Mouse (Mus musculus): Measurements from ENCODE around the gene Gm20517. TPM values are rescaled to one million over a fixed set of nuclear protein-coding genes. Genes with fewer than 3 reads are reported as not detected.
"Not testable (repeated sequence)": the region's sequence is repeated elsewhere in the genome, so short reads cannot be mapped to it uniquely, and the experiment has no call there.

Gene Gm20517
- polyA plus RNA-seq, 1 experiment from 2014 or later: 2.5 TPM

DNA sequence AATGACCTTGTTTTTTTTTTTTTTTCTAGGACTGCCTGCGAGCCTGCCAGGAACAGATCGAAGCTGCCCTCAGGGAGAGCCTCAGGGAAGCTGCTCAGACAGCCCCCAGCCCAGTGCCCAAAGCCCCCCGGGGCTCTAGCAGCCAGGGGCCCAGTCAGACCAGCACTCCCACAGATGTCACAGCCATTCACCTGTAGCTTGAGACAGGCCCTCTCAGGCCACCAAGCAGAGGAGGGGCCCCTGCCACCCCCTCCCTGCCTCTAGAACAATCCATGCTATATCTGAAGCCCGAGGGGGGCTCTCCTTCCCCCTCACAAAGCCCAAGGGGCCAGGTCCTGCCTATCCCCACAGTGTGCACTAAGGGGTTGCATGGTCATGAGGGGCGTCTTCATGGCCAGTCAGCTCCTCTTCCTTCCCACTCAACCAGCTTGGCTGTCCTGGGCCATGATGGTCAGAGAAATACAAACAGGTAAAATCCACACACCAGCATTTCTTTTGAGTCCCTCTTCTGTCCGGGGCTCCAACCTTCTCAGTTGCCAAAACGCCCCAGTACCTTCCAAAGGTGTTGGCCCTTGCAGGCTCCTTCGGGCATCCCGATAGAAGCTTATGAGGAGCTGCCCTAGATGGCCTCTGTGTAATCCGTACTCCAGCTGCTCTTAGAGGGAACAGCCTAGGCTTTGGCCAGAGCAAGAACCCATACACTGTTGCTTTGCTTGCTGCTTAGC is 12.6 kb upstream of the Gm20517 start:
- Histone ChIP-seq H3K4me1 (peaks cover 38% of the 10 kb centered on the region), H3K36me3 (peaks cover 40% of the 10 kb centered on the region)
- H3K4me3 ChIP-seq; H3K9ac ChIP-seq; H3K27ac ChIP-seq; H3K9me3 ChIP-seq (replicated peaks); H3K4me2 ChIP-seq (replicated peaks); ATAC-seq (ENCODE audit: low FRiP score); H3K27me3 ChIP-seq: not testable (repeated sequence)
- 81% methylated on average over 10 of the region's 10 CpGs for WGBS

DNA sequence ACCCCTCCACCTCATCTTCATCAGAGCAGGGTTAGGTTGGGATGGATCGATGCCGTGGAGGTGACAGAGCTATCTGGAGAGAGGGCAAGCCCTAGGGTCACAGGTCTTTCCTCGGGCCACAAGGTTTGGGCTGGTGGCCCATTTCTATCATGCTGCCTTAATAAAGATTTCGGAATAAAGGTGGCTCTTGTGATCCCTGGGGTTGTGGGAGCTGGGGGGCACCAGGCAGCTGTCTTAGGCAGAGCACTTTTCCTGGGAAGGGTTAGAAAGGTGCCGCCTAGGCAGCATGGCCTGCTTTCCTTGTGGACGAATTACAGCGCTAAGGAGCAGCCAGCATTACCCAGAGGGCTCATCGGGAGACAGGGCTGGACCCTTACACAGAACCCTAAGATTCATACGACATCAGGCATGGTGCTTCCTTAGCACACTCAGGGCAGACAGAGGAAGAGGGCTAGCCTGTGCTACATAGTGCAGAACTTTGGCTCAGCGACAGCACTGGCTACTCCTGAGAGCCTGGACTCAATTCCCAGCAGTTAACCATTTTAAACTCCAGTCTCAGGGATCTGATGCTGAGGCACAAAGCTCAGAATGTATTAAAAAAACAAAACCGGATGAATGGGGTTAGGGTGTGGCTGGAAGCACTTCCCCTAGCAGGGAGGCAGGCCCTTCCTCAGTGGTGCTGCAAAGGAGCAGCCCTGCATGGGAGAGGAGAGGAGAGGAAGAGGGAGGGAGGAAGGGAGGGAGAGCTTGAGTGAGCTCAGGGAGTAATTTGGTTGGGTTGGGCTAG is 11.7 kb upstream of the Gm20517 start:
- WGBS: 76% methylated on average over 11 of the region's 11 CpGs
- Histone ChIP-seq H3K4me1 (peaks cover 32% of the 10 kb centered on the region), H3K36me3 (peaks cover 50% of the 10 kb centered on the region), H3K27ac (0 out of 2 replicates have a peak overlapping the region, but pooled peaks have one; percentile 2), H3K9ac (no peak overlapping the region), H3K9me3 (replicated peaks) (no peaks in the 10 kb centered on the region), H3K4me2 (replicated peaks) (no peak overlapping the region), H3K4me3 (no peak overlapping the region), H3K27me3 (no peaks in the 10 kb centered on the region)
- ATAC-seq (ENCODE audit: low FRiP score): no peak

DNA sequence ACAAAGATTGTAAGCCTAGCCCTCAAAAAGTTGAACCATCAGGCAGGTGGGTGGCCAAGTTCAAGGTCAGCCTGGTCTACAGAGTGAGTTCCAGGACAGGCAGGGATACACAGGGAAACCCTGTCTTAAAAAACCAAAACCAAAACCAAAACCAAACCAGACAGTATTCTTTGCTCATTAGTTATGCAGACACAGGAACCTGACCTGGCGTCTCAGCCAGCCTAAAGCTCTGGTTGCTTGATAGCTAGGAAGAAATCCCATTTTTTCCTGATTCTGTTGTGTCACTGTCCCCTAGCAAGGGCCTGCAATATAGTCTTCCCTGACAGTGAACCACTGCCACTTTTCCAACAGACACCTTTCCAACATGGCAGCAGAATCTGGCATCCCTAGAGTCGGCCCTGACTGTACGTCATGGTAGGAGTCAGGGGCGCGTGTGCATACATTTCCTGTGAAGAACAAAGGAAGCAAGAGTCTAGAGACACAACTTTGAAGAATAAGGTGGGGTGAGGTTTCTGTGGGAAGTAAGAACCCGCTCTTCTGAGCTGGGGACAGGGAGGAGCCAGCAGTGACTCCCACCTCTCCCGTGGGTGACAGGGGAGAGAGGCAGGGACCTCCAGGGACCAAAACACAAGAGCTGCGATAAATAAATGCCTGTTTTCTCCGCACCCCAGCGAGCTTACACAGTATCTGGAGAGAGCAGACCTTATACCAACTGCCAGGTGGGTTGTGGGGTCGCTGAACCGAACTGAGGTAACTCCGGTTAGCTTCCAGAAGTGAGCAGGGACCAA is 10.6 kb upstream of the Gm20517 start:
- 92% methylated on average over 13 of the region's 13 CpGs for WGBS
- Histone ChIP-seq H3K27me3 (no peaks in the 10 kb centered on the region), H3K4me1 (peaks cover 21% of the 10 kb centered on the region), H3K9ac (no peak overlapping the region), H3K4me3 (no peak overlapping the region), H3K36me3 (peaks cover 61% of the 10 kb centered on the region), H3K4me2 (replicated peaks) (no peak overlapping the region), H3K27ac (no peak overlapping the region), H3K9me3 (replicated peaks) (no peaks in the 10 kb centered on the region)
- no peak for ATAC-seq (ENCODE audit: low FRiP score)

DNA sequence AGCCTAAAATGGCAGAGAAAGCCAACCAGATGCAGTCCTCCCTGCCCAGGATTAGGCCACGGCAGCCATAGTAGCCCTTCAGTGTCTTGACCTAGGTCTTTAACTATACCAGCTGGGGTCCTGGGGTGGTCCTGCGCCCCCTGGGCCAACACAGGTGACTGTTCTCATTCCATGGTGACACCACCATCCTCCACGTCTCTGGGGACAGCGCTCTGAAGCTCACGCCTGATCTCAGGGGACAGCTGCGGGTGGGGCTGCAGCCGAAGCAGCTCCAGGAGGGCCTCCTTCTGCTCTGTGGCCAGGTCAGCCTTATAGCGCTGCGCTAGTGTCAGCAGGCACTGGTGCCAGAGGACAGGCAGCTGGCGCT is 10.0 kb upstream of the Gm20517 start:
- no peak overlapping the region for H3K4me2 ChIP-seq (replicated peaks)
- H3K36me3 ChIP-seq: peaks cover 65% of the 10 kb centered on the region
- H3K9ac ChIP-seq: no peak overlapping the region
- no peak for ATAC-seq (ENCODE audit: low FRiP score)
- no peaks in the 10 kb centered on the region for H3K27me3 ChIP-seq
- H3K4me3 ChIP-seq: no peak overlapping the region
- H3K27ac ChIP-seq: no peak overlapping the region
- H3K4me1 ChIP-seq: peaks cover 16% of the 10 kb centered on the region
- 90% methylated on average over 10 of the region's 10 CpGs for WGBS
- H3K9me3 ChIP-seq (replicated peaks): no peaks in the 10 kb centered on the region

DNA sequence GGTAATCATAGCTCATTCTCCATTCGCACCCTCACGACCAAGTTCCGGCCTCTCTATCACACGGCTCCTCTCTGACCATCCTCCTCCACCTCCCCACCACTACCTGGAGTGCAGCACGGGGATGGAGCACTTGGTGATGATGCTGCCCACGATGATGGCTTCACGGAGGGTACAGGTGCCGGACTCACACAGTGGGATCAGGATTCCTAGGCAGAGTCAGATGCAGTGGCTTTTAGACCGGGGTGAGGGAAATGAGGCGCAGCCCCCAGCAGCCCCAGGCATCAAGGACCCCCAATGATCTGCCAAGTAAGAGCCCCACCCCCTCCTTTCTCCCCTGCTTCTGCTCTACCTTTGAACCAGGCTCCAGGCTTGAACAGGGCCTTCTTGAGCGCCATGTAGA is 9.1 kb upstream of the Gm20517 start:
- 95% methylated on average over 11 of the region's 11 CpGs for WGBS
- no peak for ATAC-seq (ENCODE audit: low FRiP score)

DNA sequence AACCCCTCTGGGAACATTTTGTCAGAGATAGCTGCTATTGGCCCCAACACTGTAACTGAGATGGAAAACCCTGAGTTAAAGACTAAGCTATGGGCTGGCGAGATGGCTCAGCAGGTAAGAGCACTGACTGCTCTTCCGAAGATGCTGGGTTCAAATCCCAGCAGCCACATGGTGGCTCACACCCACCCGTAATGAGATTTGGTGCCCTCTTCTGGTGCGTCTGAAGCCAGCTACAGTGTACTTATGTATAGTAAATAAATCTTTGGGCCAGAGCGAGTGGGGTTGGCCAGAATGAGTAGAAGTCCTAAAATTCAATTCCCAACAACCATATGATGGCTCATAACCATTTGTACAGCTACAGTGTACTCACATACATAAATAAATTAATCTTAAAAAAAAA is 5.2 kb upstream of the Gm20517 start:
- WGBS: 77% methylated on average over 5 of the region's 5 CpGs
- Histone ChIP-seq H3K9ac (no peak overlapping the region), H3K4me3 (no peak overlapping the region), H3K4me1 (peaks cover 15% of the 10 kb centered on the region), H3K27ac (no peak overlapping the region), H3K27me3 (no peaks in the 10 kb centered on the region), H3K4me2 (replicated peaks) (no peak overlapping the region), H3K36me3 (peaks cover 64% of the 10 kb centered on the region), H3K9me3 (replicated peaks) (no peaks in the 10 kb centered on the region)
- ATAC-seq (ENCODE audit: low FRiP score): no peak

More for the DNA sequence above, 9.1 kb upstream of the Gm20517 start:
- no peak overlapping the region for H3K9ac ChIP-seq
- H3K9me3 ChIP-seq (replicated peaks): no peaks in the 10 kb centered on the region
- H3K27ac ChIP-seq: no peak overlapping the region
- H3K36me3 ChIP-seq: peaks cover 73% of the 10 kb centered on the region
- peaks cover 6% of the 10 kb centered on the region for H3K4me1 ChIP-seq
- H3K27me3 ChIP-seq: no peaks in the 10 kb centered on the region
- no peak overlapping the region for H3K4me2 ChIP-seq (replicated peaks)
- no peak overlapping the region for H3K4me3 ChIP-seq

DNA sequence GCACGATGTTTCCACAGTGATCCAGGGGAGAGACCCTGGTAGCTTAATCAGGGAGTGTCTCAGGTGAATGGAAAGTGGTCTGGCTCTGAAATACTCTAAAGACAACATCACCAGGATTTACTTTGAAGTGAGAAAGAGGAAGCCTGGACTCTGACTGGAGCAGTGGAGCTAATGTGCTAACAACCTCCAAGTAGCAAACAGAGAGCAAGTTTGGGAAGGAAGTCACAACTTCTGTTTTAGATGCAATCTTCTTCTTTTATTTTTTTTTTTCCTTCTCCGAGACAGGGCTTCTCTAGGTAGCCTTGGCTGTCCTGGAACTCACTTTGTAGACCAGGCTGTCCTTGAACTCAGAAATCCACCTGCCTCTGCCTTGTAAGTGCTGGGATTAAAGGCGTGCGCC is 2.2 kb upstream of the Gm20517 start:
- ATAC-seq (ENCODE audit: low FRiP score): no peak
- H3K4me1 ChIP-seq: peaks cover 28% of the 10 kb centered on the region
- H3K9me3 ChIP-seq (replicated peaks): no peaks in the 10 kb centered on the region
- no peak overlapping the region for H3K4me2 ChIP-seq (replicated peaks)
- H3K27ac ChIP-seq: no peak overlapping the region
- H3K27me3 ChIP-seq: no peaks in the 10 kb centered on the region
- H3K9ac ChIP-seq: no peak overlapping the region
- WGBS: 97% methylated on average over 4 of the region's 4 CpGs
- H3K36me3 ChIP-seq: peaks cover 45% of the 10 kb centered on the region
- H3K4me3 ChIP-seq: no peak overlapping the region

DNA sequence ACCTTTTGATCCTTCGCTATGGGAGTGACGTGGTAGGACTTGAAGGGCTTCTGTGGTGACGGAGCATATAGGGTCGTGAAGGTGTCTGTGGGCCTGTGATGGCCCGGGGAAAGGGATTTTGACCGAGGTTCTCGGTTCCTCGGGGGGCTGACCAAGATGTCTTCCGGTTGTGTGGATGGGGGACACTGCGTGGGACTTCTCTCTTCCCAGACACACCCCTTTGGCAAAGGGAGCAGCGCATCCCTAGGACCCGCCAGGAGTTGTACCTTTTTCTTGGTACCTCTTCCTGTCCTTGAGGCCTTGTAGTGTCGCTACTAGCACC is 233 bp downstream of the Gm20517 start:
- H3K9ac ChIP-seq: peak overlapping the region; percentile 83
- H3K4me2 ChIP-seq (replicated peaks): peak overlapping the region; percentile 91
- H3K27me3 ChIP-seq: no peaks in the 10 kb centered on the region
- H3K4me1 ChIP-seq: peaks cover 28% of the 10 kb centered on the region
- peak overlapping the region; percentile 75 for H3K4me3 ChIP-seq
- H3K9me3 ChIP-seq (replicated peaks): no peaks in the 10 kb centered on the region
- no peak for ATAC-seq (ENCODE audit: low FRiP score)
- under 1% methylated on average over 13 of the region's 13 CpGs for WGBS
- peaks cover 33% of the 10 kb centered on the region for H3K36me3 ChIP-seq
- peak overlapping the region; percentile 53; the same call in 1 of the 2 replicates for H3K27ac ChIP-seq

DNA sequence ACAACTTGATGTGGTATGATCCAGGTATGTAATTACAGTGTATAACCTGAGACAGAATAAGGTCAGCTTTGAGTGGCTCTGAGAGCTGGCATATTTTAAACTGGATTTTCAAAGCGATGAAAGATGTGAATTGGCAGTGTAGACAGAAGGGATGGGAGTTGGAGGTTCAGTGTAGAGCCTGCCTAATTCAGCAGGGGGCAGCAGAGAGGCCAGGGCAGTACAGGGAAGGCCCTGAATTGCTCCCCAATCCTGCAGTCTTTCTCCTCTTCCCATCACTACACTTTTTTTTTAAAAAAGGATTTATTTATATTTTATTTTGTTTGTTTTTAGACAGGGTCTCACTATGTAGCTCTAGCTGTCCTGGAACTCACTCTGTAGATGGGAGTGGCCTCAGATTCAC is 2.6 kb downstream of the Gm20517 start:
- 97% methylated on average over 1 of the region's 1 CpGs for WGBS
- no peak overlapping the region for H3K4me2 ChIP-seq (replicated peaks)
- no peak for ATAC-seq (ENCODE audit: low FRiP score)
- peaks cover 25% of the 10 kb centered on the region for H3K4me1 ChIP-seq
- no peak overlapping the region for H3K27ac ChIP-seq
- no peak overlapping the region for H3K9ac ChIP-seq
- H3K9me3 ChIP-seq (replicated peaks): no peaks in the 10 kb centered on the region
- H3K36me3 ChIP-seq: peaks cover 32% of the 10 kb centered on the region
- no peaks in the 10 kb centered on the region for H3K27me3 ChIP-seq
- H3K4me3 ChIP-seq: no peak overlapping the region

DNA sequence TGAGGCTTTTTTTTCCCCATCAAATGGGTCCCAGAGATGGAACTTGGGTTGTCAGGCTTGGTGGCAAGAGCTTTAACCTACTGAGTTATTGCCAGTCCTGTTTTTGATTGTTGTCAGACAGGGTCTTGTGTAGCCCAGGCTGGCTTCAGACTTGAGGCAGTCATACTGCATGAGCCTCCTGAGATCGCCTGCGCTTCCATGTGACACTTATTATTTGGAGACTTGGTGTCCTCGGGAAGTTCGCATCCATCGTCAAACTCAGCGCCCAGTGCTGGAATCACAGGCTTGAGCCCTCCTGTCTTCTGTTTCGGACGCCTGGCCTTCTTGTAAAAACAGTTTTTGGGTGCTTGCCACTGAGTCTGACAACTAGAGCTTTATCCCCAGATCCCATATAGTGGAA is 4.7 kb downstream of the Gm20517 start:
- ATAC-seq (ENCODE audit: low FRiP score): no peak
- no peak overlapping the region for H3K27ac ChIP-seq
- H3K4me2 ChIP-seq (replicated peaks): no peak overlapping the region
- peaks cover 13% of the 10 kb centered on the region for H3K4me1 ChIP-seq
- peaks cover 41% of the 10 kb centered on the region for H3K36me3 ChIP-seq
- H3K9me3 ChIP-seq (replicated peaks): no peaks in the 10 kb centered on the region
- no peak overlapping the region for H3K4me3 ChIP-seq
- no peaks in the 10 kb centered on the region for H3K27me3 ChIP-seq
- no peak overlapping the region for H3K9ac ChIP-seq
- 91% methylated on average over 8 of the region's 8 CpGs for WGBS

DNA sequence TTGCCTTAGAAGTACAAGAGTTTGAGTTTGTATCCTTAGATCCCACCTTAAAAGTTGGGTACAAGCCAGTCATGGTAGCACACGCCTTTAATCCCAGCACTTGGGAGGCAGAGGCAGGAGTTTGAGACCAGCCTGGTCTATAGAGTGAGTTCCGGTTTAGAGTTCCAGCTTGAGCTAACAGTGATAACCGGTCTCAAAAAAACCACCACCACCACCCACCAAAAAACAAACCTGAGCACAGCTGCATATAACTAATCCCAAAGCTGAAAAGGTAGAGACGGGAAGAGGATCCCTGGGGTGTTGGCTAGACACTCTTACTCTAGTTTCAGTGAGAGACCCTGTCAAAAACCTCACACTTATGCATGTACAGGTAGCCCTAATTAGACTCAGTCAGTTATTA is 5.3 kb downstream of the Gm20517 start:
- H3K27ac ChIP-seq: no peak overlapping the region
- no peak overlapping the region for H3K9ac ChIP-seq
- ATAC-seq (ENCODE audit: low FRiP score): no peak
- 94% methylated on average over 4 of the region's 4 CpGs for WGBS
- no peak overlapping the region for H3K4me3 ChIP-seq
- H3K4me1 ChIP-seq: peaks cover 13% of the 10 kb centered on the region
- no peaks in the 10 kb centered on the region for H3K9me3 ChIP-seq (replicated peaks)
- no peaks in the 10 kb centered on the region for H3K27me3 ChIP-seq
- H3K36me3 ChIP-seq: peaks cover 46% of the 10 kb centered on the region
- H3K4me2 ChIP-seq (replicated peaks): no peak overlapping the region

DNA sequence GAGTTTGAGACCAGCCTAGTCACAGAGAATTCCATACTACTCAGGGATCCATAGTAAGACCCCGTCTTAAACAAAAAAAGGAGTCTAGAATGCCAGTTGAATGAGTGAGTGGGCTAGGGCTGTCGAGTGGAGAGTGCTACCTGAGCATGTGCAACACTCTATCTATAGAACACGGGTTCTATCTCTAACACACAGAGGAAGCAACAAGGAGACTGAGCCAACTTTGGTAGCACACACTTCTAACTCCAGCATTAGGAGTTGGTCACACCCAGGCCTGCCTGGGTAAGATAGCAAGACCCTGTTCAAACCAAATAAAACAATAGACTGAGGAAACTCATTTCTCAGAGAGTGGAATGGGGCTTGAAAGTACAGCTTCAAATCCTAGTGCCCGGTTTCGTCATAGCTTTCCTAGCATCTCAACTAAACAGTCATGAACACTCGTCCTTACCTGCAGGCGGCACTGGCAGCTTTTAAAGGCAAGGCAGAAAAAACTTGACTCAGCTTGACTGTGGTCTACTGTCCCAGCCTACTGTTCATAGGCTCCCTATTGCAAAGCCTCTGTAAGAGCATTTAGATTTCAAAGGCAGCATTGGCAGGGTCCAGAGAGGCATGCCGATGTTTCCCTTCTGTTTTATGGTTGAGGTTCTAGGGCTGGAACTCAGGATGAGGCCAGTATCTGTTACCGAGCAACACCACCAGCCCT is 6.4 kb downstream of the Gm20517 start:
- 93% methylated on average over 9 of the region's 9 CpGs for WGBS
- Histone ChIP-seq H3K4me3 (no peak overlapping the region), H3K27ac (no peak overlapping the region), H3K36me3 (peaks cover 57% of the 10 kb centered on the region), H3K4me2 (replicated peaks) (no peak overlapping the region), H3K9me3 (replicated peaks) (no peaks in the 10 kb centered on the region), H3K9ac (no peak overlapping the region), H3K4me1 (peaks cover 3% of the 10 kb centered on the region), H3K27me3 (no peaks in the 10 kb centered on the region)
- no peak for ATAC-seq (ENCODE audit: low FRiP score)
